Mouse (Mus musculus) stomach, embryonic 15.5 days (tissue): Measurements from ENCODE around the gene Osbpl3. TPM values are rescaled to one million over a fixed set of nuclear protein-coding genes. Genes with fewer than 3 reads are reported as not detected.

Experiments
- ATAC-seq: fragments of 200-750 bp; cut with Nextera tagmentation; 2 replicates; pipeline ENCODE4 v1.8.0; 2017; ENCODE audit warnings: low read depth, moderate number of reproducible peaks, moderate TSS enrichment; ENCODE audit not compliant: insufficient read depth, low FRiP score
- H3K27ac ChIP-seq: fragments of 300-500 bp; sonication (generic); 2 replicates; pipeline ENCODE4 v1.5.1; 2015; ENCODE audit warnings: mild to moderate bottlenecking, inconsistent platforms
- H3K27me3 ChIP-seq: fragments of 300-500 bp; sonication (generic); replicated peaks from 2 replicates; pipeline ENCODE4 v1.6.1; 2015; ENCODE audit warnings: inconsistent platforms
- H3K36me3 ChIP-seq: fragments of 300-500 bp; sonication (generic); 2 replicates; pipeline ENCODE4 v1.6.1; 2015; ENCODE audit warnings: inconsistent platforms
- H3K4me1 ChIP-seq: fragments of 300-500 bp; sonication (generic); 2 replicates; pipeline ENCODE4 v1.6.1; 2015; ENCODE audit warnings: inconsistent platforms
- H3K4me2 ChIP-seq: fragments of 300-500 bp; sonication (generic); 2 replicates; pipeline ENCODE4 v1.6.1; 2015; ENCODE audit warnings: mild to moderate bottlenecking, inconsistent platforms
- H3K4me3 ChIP-seq: fragments of 300-500 bp; sonication (generic); replicated peaks from 2 replicates; pipeline ENCODE4 v1.5.1; 2015; ENCODE audit warnings: inconsistent platforms
- H3K9ac ChIP-seq: fragments of 300-500 bp; sonication (generic); 2 replicates; pipeline ENCODE4 v1.6.1; 2015; ENCODE audit warnings: inconsistent platforms
- H3K9me3 ChIP-seq: fragments of 300-500 bp; sonication (generic); 2 replicates; pipeline ENCODE4 v1.6.1; 2016; ENCODE audit warnings: inconsistent platforms
- WGBS: fragments of 180-500 bp; shearing (Covaris S2); methylation state at CpG from one replicate; pipeline ENCODE4 v1.1.7; 2015; 5-methylcytosine and 5-hydroxymethylcytosine counted together
- polyA plus RNA-seq: library from polyadenylated mRNA; unstranded; fragments of >200 nt; fragmentation: Nextera tagmentation; extraction: Ambion mirVana; gene quantifications from 2 replicates; pipeline ENCODE4 v1.2.1, GENCODE M21; 2015

The Osbpl3 gene
- polyA plus RNA-seq, 1 experiment from 2014 or later, result 12.0 TPM

DNA sequence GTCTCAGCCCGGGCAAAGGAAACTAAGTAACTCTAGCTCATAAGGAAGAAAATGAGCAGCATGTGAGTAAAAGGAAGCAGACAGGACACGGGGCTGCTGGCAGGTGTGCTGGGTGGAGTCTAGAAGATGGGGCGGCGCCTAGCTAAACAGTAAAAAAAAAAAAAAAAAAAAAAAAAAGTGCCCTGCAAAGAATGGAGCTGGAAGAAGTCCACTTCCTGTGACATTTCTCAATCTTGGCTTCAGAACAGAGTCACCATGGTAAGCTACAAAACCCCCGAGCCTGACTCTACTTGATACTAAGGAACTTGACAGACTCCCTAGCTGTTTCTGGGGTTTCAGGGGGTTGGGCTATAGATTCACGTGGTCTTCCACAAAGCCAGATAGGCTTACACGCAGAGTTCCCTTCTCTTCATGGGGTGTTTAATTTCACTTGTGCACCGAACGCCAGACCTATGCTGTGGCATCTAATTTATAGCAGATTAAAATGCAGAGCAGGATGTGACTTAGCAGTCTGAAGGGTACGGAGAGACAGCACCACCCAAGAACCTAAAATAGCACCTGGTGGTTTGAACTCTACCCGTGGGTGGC is 74.4 kb downstream of the Osbpl3 start:
- H3K4me1 ChIP-seq, result peaks cover 14% of the 10 kb centered on the region
- 20% methylated on average over 11 of the region's 11 CpGs for WGBS
- H3K4me3 ChIP-seq, result peak overlapping the region; percentile 12
- no peaks in the 10 kb centered on the region for H3K36me3 ChIP-seq
- no peaks in the 10 kb centered on the region for H3K9me3 ChIP-seq
- ATAC-seq, result peak; percentile 15; the same call in 1 of the 2 replicates
- H3K27me3 ChIP-seq, result no peaks in the 10 kb centered on the region
- H3K4me2 ChIP-seq, result peak overlapping the region; percentile 45
- H3K27ac ChIP-seq, result peak overlapping the region; percentile 76
- no peak overlapping the region for H3K9ac ChIP-seq

DNA sequence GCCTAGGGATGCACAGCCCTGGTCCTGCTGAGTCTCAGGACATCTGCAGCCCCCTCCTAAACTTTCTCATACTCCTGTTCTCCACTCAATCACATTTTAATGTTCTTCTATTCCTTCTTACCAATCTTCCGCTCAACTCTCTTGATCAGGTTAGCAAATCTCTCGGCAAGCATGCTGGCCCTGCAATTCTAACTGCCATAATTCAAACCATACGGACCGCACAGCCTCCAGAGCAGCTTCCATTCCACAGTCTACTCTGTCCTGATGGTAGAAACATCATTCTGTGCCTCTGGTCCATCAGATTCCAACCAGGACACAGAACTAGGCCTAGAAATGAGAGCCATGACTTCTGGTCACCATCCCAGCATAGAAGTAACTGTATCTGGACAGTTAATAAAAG is 76.3 kb downstream of the Osbpl3 start:
- Histone ChIP-seq H3K9me3 (no peaks in the 10 kb centered on the region), H3K4me1 (peaks cover 14% of the 10 kb centered on the region), H3K36me3 (no peaks in the 10 kb centered on the region), H3K27me3 (no peaks in the 10 kb centered on the region), H3K9ac (no peak overlapping the region), H3K4me3 (no peak overlapping the region), H3K27ac (0 out of 2 replicates have a peak overlapping the region, but pooled peaks have one; percentile 13), H3K4me2 (no peak overlapping the region)
- ATAC-seq, result no peak
- WGBS, result 89% methylated on average over 4 of the region's 4 CpGs

DNA sequence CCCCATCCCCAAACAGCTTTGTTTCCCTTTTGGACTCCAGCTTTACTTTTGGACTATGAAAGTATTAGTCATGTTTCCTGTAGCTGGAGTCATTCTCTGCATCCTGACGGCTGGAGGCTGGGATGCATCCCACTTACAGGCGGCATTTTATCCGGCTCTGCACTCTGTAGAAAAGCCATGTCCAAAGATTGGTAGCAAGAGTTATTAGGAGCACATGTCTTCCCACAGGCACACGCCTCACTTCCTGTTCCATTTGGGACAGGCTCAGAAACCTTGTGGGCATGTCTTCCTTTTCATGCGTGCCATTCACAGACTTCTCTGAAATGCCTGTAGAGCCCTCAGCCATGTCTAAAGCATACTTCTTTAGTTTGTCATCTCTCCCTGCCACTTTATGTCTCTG is 76.9 kb downstream of the Osbpl3 start:
- H3K9ac ChIP-seq, result no peak overlapping the region
- H3K4me3 ChIP-seq, result no peak overlapping the region
- H3K4me1 ChIP-seq, result peaks cover 14% of the 10 kb centered on the region
- H3K9me3 ChIP-seq, result no peaks in the 10 kb centered on the region
- H3K36me3 ChIP-seq, result no peaks in the 10 kb centered on the region
- 0 out of 2 replicates have a peak overlapping the region, but pooled peaks have one; percentile 13 for H3K27ac ChIP-seq
- H3K27me3 ChIP-seq, result no peaks in the 10 kb centered on the region
- H3K4me2 ChIP-seq, result no peak overlapping the region
- ATAC-seq, result no peak
- WGBS, result 58% methylated on average over 5 of the region's 5 CpGs

DNA sequence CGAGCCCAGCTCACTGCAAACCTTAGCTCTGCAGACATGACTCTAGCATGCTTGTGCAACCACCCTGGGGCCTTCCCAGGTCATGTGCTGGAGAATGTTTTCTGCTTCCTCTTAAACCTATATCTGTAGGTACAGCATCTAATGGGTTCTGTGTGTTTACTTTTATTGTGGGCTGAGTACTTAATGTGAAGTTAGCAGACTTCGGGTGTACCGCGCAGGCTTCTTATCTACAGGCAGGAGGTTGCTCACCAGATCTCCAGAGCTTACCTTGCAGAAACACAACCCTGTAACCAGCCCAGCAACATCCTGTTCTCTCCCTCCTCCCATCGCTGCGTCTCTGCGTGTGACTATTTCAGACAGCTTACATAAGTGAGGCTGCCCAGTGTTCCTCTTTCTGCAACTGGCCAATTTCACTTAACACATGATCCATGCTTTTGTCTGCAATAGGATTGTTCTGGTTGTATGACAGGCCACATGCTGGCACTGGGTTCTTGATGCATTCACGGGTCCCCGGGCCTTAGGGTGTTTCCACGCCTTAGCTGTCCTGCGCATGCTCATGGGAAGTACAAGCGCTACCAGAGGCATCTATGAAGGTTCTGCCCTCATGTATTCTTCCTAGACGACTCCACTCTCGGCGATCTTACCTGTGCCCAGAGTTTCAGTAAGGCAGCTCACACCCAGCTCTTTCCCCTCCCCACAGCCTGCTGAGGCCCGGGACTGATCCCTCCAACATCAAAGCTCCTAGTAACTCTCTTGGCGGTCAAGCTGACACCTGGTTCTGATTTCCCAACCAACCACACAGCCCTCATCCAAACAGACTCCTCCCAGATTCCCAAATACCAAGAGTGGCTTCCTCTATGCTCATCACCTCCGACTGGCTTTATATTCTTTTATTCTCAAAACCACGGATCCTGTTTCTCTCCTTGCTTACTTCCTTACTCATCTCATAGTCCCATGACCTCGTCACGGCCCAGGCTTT is 78.0 kb downstream of the Osbpl3 start:
- Histone ChIP-seq H3K4me3 (no peak overlapping the region), H3K36me3 (no peaks in the 10 kb centered on the region), H3K27ac (peak overlapping the region; percentile 67), H3K4me2 (no peak overlapping the region), H3K27me3 (no peaks in the 10 kb centered on the region), H3K4me1 (peaks cover 14% of the 10 kb centered on the region), H3K9me3 (no peaks in the 10 kb centered on the region), H3K9ac (no peak overlapping the region)
- 56% methylated on average over 21 of the region's 21 CpGs for WGBS
- ATAC-seq, result peak; percentile 78

DNA sequence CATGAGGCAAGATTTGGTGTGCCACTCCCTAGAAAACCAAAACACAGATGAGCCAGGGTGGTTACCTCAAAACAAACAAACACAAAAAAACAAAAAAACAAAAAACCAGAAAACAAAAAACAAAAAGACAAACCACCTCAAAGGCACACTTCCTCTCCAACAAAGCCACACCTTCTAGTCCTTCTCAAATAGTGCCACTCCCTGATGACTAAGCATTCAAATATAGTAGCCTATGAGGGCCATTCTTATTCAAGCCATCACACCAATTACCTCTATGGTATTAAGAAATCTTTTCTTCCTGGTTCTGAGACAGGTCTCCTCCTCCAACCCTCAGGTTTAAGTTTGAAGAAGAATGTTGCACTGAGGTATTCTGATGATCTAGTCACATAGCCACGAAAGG is 79.3 kb downstream of the Osbpl3 start:
- H3K27me3 ChIP-seq, result no peaks in the 10 kb centered on the region
- no peak for ATAC-seq
- H3K36me3 ChIP-seq, result no peaks in the 10 kb centered on the region
- no peaks in the 10 kb centered on the region for H3K9me3 ChIP-seq
- no peak overlapping the region for H3K9ac ChIP-seq
- H3K4me1 ChIP-seq, result peaks cover 11% of the 10 kb centered on the region
- WGBS, result 89% methylated on average over 1 of the region's 1 CpGs
- no peak overlapping the region; the same call in 1 of the 2 replicates for H3K27ac ChIP-seq
- H3K4me3 ChIP-seq, result no peak overlapping the region
- no peak overlapping the region for H3K4me2 ChIP-seq

DNA sequence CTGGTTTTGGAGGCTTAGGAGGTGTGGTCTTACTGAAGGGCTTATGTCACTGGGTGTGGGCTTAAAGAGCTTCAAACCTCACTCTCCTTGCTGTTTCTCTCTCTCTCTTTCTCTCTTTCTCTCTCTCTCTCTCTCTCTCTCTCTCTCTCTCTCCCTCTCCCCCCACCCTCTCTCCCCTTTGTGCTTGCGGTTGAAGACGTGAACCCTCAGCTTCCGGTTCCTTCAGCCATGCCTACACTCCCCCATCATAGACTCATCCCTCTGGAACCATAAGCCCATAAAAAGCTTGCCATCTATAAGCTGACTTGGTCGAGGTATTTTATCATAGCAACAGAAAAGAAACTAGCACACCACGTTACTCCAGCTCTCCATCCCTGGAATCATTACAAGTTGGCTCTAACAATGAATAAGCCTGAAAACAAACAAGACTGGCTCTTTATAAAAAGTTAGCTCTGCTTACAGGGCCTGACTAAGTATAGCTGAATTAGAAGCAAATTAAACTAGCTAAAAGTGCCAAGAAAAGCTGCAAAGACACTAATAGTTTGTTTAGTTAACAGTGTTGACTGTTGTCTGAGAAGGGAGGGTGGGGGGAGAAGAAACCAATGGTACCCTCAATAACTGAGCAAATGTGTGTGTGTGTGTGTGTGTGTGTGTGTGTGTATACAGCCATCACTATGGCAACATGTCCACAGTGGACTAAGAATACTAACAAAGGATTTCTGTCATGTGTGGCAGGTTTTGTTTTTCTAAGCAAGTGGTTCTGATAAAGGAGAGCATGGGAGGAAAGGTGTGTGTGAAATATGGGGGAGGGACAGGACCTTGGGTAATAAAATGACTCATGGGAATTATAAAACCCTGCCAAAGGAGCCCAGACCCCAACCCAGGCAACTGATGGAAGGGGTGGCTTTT is 83.2 kb downstream of the Osbpl3 start:
- Histone ChIP-seq H3K4me2 (no peak overlapping the region), H3K9me3 (no peaks in the 10 kb centered on the region), H3K9ac (no peak overlapping the region), H3K4me3 (no peak overlapping the region), H3K27ac (peak overlapping the region; percentile 63), H3K27me3 (no peaks in the 10 kb centered on the region), H3K4me1 (0 out of 2 replicates have a peak, but pooled peaks cover 3% of the 10 kb centered on the region), H3K36me3 (no peaks in the 10 kb centered on the region)
- peak; percentile 59 for ATAC-seq
- 59% methylated on average over 5 of the region's 5 CpGs for WGBS

DNA sequence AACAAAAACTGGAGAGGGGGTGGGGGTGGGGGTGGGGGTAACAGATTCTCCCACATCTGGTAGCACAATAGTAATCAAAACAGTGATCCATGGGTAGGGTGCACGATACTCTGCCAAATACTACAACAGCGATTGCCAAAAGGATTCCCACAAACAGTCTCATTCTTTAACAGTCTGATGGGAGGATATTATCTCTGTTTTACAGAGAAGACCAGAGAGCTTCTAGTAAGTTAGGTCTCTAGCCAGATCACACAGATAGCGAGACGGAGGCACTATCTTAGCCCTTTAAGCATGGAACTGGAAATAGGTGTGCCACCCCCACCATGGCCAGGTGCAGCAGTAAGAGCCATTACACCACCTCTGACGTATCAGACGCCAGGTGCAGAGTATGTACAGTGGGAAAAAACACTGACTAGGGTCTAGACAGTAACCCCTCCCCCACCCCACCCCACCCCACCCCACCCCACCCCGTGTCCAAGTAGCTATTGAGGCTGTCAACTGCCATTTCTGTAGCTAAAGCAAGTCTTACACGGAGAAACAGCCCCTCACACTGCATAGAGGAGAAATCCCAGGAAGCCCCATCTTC is 84.4 kb downstream of the Osbpl3 start:
- Histone ChIP-seq H3K9me3 (no peaks in the 10 kb centered on the region), H3K4me1 (no peaks in the 10 kb centered on the region), H3K9ac (no peak overlapping the region), H3K4me2 (no peak overlapping the region), H3K4me3 (no peak overlapping the region), H3K27ac (no peak overlapping the region), H3K27me3 (no peaks in the 10 kb centered on the region), H3K36me3 (no peaks in the 10 kb centered on the region)
- WGBS, result 72% methylated on average over 8 of the region's 8 CpGs
- ATAC-seq, result peak; percentile 25; the same call in 1 of the 2 replicates

DNA sequence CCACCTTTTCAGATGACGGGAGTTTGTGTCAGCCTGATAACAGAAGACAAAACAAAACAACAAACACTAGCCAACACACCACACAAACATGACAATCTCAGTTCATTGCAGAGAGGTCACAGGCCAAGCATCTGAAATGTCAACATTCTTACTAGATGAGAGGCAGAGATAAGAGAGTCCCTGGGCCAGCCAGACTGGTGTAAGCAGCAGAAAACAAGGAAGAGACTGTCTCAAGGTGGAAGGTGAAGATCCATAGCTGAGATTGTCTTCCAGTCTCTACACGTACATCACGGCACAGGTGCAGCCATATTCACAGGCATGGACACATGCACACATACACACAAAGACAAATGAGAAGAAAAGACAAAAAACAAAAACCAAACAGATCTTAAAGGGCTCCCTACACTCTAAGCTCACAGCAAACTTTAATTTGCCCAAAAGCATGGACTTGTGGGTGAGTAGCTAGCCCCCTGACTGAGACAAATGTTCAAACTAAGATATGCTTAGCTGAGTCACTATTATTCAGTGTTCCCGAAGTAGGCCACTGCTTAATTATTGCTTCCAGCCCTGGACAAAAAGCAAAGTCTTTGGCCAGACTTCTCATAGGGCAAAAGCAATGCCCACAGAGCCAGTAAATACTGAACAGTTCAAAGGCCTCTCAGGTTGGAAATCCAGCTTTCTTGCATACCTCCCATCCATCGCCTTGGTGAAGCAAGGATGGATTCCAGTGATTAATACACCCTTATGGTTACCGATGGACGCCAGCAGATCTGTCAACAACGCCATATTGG is 87.3 kb downstream of the Osbpl3 start:
- no peak overlapping the region for H3K4me3 ChIP-seq
- H3K27ac ChIP-seq, result no peak overlapping the region
- H3K27me3 ChIP-seq, result no peaks in the 10 kb centered on the region
- WGBS, result 89% methylated on average over 8 of the region's 8 CpGs
- ATAC-seq, result no peak
- no peaks in the 10 kb centered on the region for H3K4me1 ChIP-seq
- no peaks in the 10 kb centered on the region for H3K36me3 ChIP-seq
- no peak overlapping the region for H3K4me2 ChIP-seq
- no peak overlapping the region for H3K9ac ChIP-seq
- no peaks in the 10 kb centered on the region for H3K9me3 ChIP-seq

DNA sequence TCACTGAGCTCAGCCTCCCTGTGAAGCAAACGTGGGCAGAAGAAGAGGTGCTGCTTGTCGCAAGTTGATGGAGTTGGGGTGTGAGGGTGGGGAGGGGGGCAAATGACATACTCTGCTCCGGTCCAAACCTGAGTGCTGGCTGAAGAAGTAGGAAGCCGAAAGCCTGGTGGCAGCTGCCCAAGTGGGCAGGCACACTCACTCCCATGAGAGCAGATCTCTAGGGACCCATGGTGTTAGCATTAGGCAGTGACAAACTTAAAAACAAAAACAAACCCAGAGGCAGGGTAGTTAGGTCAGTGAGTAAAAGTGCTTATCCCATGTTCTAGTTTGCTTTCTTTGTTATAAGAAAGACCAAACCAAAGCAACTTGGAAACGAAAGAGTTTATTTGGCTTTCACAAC is 88.2 kb downstream of the Osbpl3 start:
- Histone ChIP-seq H3K9me3 (no peaks in the 10 kb centered on the region), H3K27me3 (no peaks in the 10 kb centered on the region), H3K9ac (no peak overlapping the region), H3K27ac (no peak overlapping the region), H3K4me3 (no peak overlapping the region), H3K4me1 (no peaks in the 10 kb centered on the region), H3K4me2 (no peak overlapping the region), H3K36me3 (no peaks in the 10 kb centered on the region)
- 83% methylated on average over 5 of the region's 5 CpGs for WGBS
- no peak for ATAC-seq

DNA sequence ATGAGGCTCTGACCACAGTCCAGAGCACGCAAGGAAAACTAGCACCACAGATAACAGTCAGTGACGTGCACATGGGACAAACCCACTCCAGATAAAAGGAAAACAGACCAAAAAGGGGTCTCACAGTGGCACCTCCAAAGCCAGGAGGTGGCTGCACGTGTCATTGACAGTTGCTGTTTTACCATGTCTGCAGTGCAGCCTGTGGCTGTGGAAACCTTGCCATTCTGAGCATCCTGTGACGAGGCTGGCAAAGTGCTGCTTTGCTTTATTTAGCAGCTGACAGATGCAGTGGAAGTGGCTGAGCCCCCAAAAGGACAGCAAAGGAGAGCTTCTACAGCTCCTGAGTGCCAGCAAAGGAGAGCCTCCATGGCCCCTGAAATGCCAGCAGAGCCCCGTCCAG is 89.3 kb downstream of the Osbpl3 start:
- Histone ChIP-seq H3K4me3 (no peak overlapping the region), H3K9ac (no peak overlapping the region), H3K4me1 (no peaks in the 10 kb centered on the region), H3K4me2 (no peak overlapping the region), H3K27me3 (no peaks in the 10 kb centered on the region), H3K36me3 (no peaks in the 10 kb centered on the region), H3K9me3 (no peaks in the 10 kb centered on the region), H3K27ac (no peak overlapping the region)
- no peak for ATAC-seq
- 75% methylated on average over 5 of the region's 5 CpGs for WGBS

DNA sequence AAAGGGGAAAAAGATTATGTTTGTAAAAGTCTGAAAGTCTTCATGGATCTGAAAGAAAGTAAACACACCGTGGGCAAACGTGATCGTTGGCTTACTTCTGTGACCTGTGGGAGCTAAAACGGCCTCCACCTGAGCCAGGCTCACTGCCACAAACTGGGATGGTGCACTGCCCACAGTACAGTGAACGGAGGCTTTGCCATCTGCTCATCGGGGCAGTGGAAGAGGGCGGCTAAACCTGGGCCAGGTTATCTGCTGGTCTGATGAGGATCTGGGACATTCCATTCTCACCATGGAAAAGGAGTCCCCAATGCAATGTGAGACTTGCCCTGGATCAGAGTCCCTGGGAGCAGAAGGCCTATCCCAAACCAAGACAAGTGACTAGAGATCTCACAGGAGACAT is 89.7 kb downstream of the Osbpl3 start:
- Histone ChIP-seq H3K27ac (no peak overlapping the region), H3K9ac (no peak overlapping the region), H3K9me3 (no peaks in the 10 kb centered on the region), H3K4me1 (no peaks in the 10 kb centered on the region), H3K4me2 (no peak overlapping the region), H3K4me3 (no peak overlapping the region), H3K27me3 (no peaks in the 10 kb centered on the region), H3K36me3 (no peaks in the 10 kb centered on the region)
- 69% methylated on average over 7 of the region's 7 CpGs for WGBS
- ATAC-seq, result no peak
